Mouse (Mus musculus) heart, embryonic 13.5 days (tissue): ENCODE results near the gene Yae1d1. TPM values are rescaled to one million over a fixed set of nuclear protein-coding genes. Genes with fewer than 3 reads are reported as not detected.

Experiments
- polyA plus RNA-seq: library from polyadenylated mRNA; unstranded; fragments of >200 nt; fragmentation: Nextera tagmentation; extraction: Ambion mirVana; gene quantifications from 2 replicates; pipeline ENCODE4 v1.2.1, GENCODE M21; 2015

Gene Yae1d1
- polyA plus RNA-seq, 1 experiment from 2014 or later: 69.1 TPM

Other genes with a start within 250 kb of the Yae1d1 start
- 9.3 and 10.6 TPM in 2 replicates for gene Cdk13, start 188.3 kb downstream of the Yae1d1 start, polyA plus RNA-seq
- gene Rala, start 49.1 kb downstream of the Yae1d1 start, polyA plus RNA-seq: 81.2 and 92.3 TPM in 2 replicates